Mouse (Mus musculus) testis, postnatal 14 days (tissue): ENCODE results near the gene Taf5.
A peak's percentile ranks its signal among the peaks of the same experiment; 100 is the strongest.

Experiments used
- DNase-seq: peaks from one replicate; pipeline ENCODE4 v3.0.0; 2021; ENCODE audit warnings: low spot score

Taf5 gene

DNA sequence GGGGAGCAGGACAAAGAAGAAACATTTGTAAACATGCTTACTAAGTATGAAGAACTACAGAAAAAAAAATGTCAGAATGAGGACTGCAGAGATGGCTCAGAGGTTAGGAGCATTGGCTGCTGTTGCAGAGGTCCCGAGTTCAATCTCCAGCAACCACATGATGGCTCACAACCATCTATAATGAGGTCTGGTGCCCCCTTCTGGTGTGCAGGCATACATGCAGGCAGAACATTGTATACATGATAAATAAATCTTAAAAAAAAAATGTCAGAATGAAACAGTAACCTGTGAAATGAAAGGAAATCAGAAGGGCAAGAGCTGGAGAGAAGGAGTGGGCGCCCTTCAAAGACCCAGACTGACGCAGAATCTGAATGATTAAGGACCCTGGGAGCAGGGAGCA, 1.7 kb upstream of the Taf5 start:
- DNase-seq: no peak

GRCm38 (mm10) chr19:47067924-47068611, 522 bp downstream of the Taf5 start:
- peak; percentile 85 for DNase-seq

DNA sequence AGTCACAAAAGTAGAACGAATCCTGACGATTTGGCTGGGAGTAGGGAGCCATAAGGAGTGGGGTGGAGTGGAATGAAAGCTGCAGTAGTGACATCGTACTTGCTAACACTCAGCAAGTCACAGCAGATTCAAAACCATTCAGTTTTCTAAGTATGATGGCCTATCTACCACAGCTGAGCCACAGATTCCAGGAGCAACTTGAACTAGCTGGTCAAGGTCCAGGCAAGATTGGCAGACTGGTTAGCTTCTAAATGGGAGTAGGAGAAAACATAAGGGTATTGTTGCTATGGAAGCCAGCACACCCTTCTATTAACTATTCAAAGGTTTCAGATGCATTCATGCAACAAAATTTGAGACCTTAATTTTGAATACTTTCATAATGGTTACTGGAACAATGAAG, 20.7 kb downstream of the Taf5 start:
- DNase-seq: no peak

GRCm38 (mm10) chr19:47089718-47090525, 22.4 kb downstream of the Taf5 start:
- DNase-seq: no peak

DNA sequence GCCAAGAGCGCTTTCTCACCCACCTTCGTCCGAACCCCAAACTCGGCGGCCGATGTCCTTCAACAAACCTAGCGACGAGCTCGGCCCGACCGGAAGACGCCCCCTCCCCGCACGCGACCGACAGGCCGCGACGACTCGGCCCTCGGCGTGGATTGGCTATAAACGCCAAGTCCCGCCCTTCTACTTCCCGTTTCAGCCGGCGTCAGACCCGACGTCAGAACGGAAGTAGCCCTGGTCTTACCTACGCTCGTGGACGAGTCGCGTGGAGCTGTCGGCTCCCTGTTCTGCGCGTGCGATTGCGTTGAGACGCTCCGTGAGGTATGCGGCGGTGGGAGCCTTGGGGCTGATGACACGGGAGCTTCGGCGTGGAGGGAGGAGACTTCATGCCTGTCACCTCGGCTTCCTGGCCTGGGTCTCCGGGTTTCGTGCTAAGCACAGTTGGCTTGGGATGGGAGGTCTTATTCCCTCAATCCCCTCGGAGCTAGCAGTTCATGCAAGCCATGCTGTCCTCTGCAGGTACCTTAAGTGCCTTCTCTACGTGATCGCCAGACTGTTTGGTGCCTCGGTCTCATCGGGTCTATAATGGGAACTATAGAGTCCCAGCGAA, 23.1 kb downstream of the Taf5 start, which contains the start of the genes Usmg5 and Pdcd11:
Gene Usmg5, minus strand, starts transcription at position 98 of the 607 bp plus-strand sequence.
Gene Pdcd11, plus strand, starts transcription at position 219 of the 607 bp plus-strand sequence.
- DNase-seq: peak; percentile 97

- no peak for DNase-seq
Observed at GRCm38 (mm10) chr19:47101080-47101479, 33.5 kb downstream of the Taf5 start.

DNA sequence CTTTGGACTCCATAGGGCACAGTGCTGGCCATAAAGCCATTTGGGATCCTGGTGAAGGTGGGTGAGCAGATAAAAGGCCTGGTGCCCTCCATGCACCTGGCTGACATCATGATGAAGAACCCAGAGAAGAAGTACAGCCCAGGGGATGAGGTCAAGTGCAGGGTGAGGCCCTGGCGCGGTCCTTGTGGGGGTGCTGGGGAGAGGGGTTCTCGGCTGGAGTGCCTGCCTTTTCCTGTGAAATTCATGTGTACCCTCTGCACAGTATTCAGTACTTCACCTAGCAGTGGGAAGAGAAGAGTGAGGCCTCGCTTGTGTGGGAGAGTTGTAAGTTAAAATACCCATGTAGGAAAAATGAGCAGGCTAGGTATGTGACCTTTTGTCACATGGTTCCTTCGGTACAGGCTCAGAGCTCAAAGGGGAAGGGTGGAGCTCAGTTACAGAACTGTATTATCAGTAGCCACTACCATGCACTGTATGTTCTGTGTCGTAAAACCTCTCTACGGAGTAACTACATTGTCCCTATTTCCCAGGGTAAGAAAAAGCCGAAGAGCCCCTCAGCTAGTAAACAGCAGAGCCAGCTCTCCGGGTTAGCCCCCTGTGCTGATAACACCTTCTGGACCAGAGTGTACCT, 37.2 kb downstream of the Taf5 start:
- no peak for DNase-seq

- no peak for DNase-seq
Observed at GRCm38 (mm10) chr19:47118634-47119033, 51.1 kb downstream of the Taf5 start.

DNA sequence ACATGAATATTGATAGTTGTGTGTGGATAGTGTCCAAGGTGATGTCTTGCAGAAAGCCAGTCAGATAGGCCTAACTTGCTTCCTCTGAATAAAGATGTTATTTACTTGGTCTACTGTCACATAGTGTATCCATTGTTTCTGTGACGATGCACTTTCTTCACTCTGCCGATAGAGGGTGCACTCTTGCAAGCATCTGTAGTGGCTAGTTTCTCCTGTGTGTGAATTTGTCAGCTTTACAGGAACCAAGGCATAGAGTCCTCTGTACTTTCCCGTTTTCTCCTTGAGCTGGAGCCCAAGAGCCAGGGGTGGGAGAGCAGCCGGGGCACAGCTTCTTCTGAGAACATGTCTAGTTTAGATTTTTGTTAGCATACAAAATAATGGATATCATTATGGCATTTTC, 53.5 kb downstream of the Taf5 start:
- DNase-seq: no peak

GRCm38 (mm10) chr19:47122802-47123201, 55.3 kb downstream of the Taf5 start:
- DNase-seq: no peak

DNA sequence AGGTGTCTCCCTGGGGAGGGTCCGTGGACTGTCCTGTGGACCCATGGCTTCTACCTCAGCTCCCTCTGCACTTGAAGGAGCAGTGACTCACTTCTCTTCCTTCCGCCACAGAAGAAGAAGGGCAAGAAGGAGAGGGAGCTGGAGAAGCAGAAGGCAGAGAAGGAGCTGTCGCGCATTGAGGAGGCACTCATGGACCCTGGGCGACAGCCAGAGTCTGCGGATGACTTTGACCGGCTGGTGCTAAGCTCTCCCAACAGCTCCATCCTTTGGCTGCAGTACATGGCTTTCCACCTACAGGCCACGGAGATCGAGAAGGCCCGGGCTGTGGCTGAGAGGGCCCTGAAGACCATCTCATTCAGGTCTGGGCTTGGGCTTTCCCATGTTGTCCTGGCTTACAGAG, 60.6 kb downstream of the Taf5 start:
- no peak for DNase-seq

- DNase-seq: no peak
Observed at GRCm38 (mm10) chr19:47128835-47129234, 61.3 kb downstream of the Taf5 start.

- DNase-seq: no peak
Observed at GRCm38 (mm10) chr19:47130551-47131125, 63.1 kb downstream of the Taf5 start.
